In the genomic region with DNA sequence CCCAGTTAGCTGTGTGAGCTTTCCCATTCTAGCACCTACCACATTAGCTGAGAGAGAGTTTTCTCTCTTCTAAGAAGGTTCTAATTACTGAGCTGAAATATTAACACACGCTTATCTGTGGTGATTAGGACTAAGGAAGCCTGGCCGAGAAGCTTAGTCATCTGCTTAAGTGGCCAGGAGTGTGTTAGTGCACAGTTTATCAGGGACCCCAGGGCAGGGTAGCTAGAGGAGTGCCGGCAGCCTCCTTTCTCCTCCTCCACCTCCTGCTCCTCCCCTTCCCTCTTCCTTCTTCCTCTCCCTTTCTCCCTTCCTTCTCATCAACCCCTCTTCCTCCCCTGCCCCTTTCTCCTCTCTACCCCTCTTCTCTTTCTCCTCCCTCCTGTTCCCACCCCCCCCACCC, we compare ENCODE assay signal across 13 mouse cellular contexts. TPM values are rescaled to one million over a fixed set of nuclear protein-coding genes. Genes with fewer than 3 reads are reported as not detected.
A peak's percentile ranks its signal among the peaks of the same experiment; 100 is the strongest.
DNase-seq lines count a peak whose midpoint lies in the region; ATAC-seq and TF ChIP-seq lines count a peak whose summit lies in the region.
"Had no signal": no experiment of that assay in that cellular context is flagged by ENCODE, and none has a peak within 500 bp of the region (broad histone marks: within the 10 kb centered on the region; RNA-seq: fewer than 3 reads in every experiment).

No protein-coding gene starts in this region.

- H3K9ac ChIP-seq in heart, embryonic 13.5 days: peak overlapping the region; percentile 21; the same call in 1 of the 2 replicates
- H3K9ac ChIP-seq in midbrain, embryonic 13.5 days (replicated peaks): no peak overlapping the region
- no peak overlapping the region for H3K9ac ChIP-seq in midbrain, postnatal 0 days (replicated peaks; ENCODE audit: low read length, poor library complexity, severe bottlenecking)
- no peak overlapping the region for H3K9ac ChIP-seq in stomach, embryonic 15.5 days

- H3K4me2 ChIP-seq in heart, embryonic 13.5 days: no peak overlapping the region
- no peak overlapping the region for H3K4me2 ChIP-seq in midbrain, embryonic 13.5 days (replicated peaks)
- H3K4me2 ChIP-seq in midbrain, postnatal 0 days (ENCODE audit: low read depth, low read length, poor library complexity, severe bottlenecking): no peak overlapping the region
- H3K4me2 ChIP-seq in stomach, embryonic 15.5 days: no peak overlapping the region

- no peak; the same call in 1 of the 2 replicates for ATAC-seq in heart, embryonic 13.5 days (ENCODE audit: extremely low read depth, insufficient number of reproducible peaks, low FRiP score, low TSS enrichment)
- ATAC-seq in midbrain, embryonic 13.5 days: no peak; the same call in 1 of the 2 replicates
- no peak for ATAC-seq in midbrain, postnatal 0 days (ENCODE audit: low FRiP score)
- peak; percentile 62; the same call in 1 of the 2 replicates for ATAC-seq in stomach, embryonic 15.5 days (ENCODE audit: insufficient read depth, low FRiP score, low read depth)
- ATAC-seq: CD4-positive, CD25-positive, alpha-beta regulatory T cell, adult 4 months; inflammation-experienced regulatory T-cells, adult 6 months had no signal

- no peaks in the 10 kb centered on the region for H3K9me3 ChIP-seq in heart, embryonic 13.5 days
- no peaks in the 10 kb centered on the region for H3K9me3 ChIP-seq in midbrain, embryonic 13.5 days
- H3K9me3 ChIP-seq in midbrain, postnatal 0 days (ENCODE audit: low read length): no peaks in the 10 kb centered on the region
- no peaks in the 10 kb centered on the region for H3K9me3 ChIP-seq in limb, embryonic 10.5 days (replicated peaks)
- no peaks in the 10 kb centered on the region for H3K9me3 ChIP-seq in stomach, embryonic 15.5 days

- H3K36me3 ChIP-seq in heart, embryonic 13.5 days: peaks cover 4% of the 10 kb centered on the region; the same call in 1 of the 2 replicates
- H3K36me3 ChIP-seq in midbrain, embryonic 13.5 days: peaks cover 8% of the 10 kb centered on the region; the same call in 1 of the 2 replicates
- H3K36me3 ChIP-seq in midbrain, postnatal 0 days (ENCODE audit: insufficient read depth, low read length): no peaks in the 10 kb centered on the region
- peaks cover 28% of the 10 kb centered on the region for H3K36me3 ChIP-seq in limb, embryonic 10.5 days
- no peaks in the 10 kb centered on the region; the same call in 1 of the 2 replicates for H3K36me3 ChIP-seq in stomach, embryonic 15.5 days

- peaks cover 59% of the 10 kb centered on the region for H3K4me1 ChIP-seq in heart, embryonic 13.5 days
- H3K4me1 ChIP-seq in midbrain, embryonic 13.5 days (replicated peaks): peaks cover 32% of the 10 kb centered on the region
- H3K4me1 ChIP-seq in midbrain, postnatal 0 days (ENCODE audit: insufficient read depth, low read length): no peaks in the 10 kb centered on the region; the same call in 1 of the 2 replicates
- H3K4me1 ChIP-seq in limb, embryonic 10.5 days: peaks cover 26% of the 10 kb centered on the region
- peaks cover 37% of the 10 kb centered on the region for H3K4me1 ChIP-seq in stomach, embryonic 15.5 days

- intact Hi-C loops in heart, postnatal 14 days (cut with DNase I): no loop called here

- WGBS in heart, embryonic 13.5 days: 3% methylated on average over 3 of the region's 3 CpGs
- WGBS in midbrain, embryonic 13.5 days: 43% methylated on average over 3 of the region's 3 CpGs
- 33% methylated on average over 3 of the region's 3 CpGs for WGBS in midbrain, postnatal 0 days
- 33% methylated on average over 3 of the region's 3 CpGs for WGBS in limb, embryonic 10.5 days
- 18% methylated on average over 3 of the region's 3 CpGs for WGBS in stomach, embryonic 15.5 days

- H3K4me3 ChIP-seq in heart, embryonic 13.5 days: no peak overlapping the region
- no peak overlapping the region for H3K4me3 ChIP-seq in midbrain, embryonic 13.5 days (replicated peaks)
- H3K4me3 ChIP-seq in midbrain, postnatal 0 days (ENCODE audit: low read depth, low read length): no peak overlapping the region
- no peak overlapping the region for H3K4me3 ChIP-seq in limb, embryonic 10.5 days
- H3K4me3 ChIP-seq in stomach, embryonic 15.5 days (replicated peaks): no peak overlapping the region

- TF ChIP-seq CTCF in midbrain, postnatal 0 days (IDR thresholded peaks at IDR 0.05): no peak

- no peak overlapping the region; the same call in 1 of the 2 replicates for H3K27ac ChIP-seq in heart, embryonic 13.5 days (replicated peaks)
- H3K27ac ChIP-seq in midbrain, embryonic 13.5 days: peak overlapping the region; percentile 21; the same call in 1 of the 2 replicates
- H3K27ac ChIP-seq in midbrain, postnatal 0 days (ENCODE audit: low read depth, low read length): no peak overlapping the region
- H3K27ac ChIP-seq in limb, embryonic 10.5 days: peak overlapping the region; percentile 73
- H3K27ac ChIP-seq in stomach, embryonic 15.5 days: no peak overlapping the region

- no peak for DNase-seq in heart, postnatal 14 days
- no peak for DNase-seq in midbrain, postnatal 0 days (ENCODE audit: low spot score)
- no peak for DNase-seq in limb, embryonic 10.5 days (ENCODE audit: low spot score)
- DNase-seq in testis, postnatal 14 days (ENCODE audit: low spot score): no peak
- no peak for DNase-seq in adrenal gland, adult 18-20 months (ENCODE audit: low spot score in 2 of 2)
- DNase-seq: gastrocnemius, postnatal 25 days; right cerebral cortex, postnatal 14 days; thymus, adult 2 months had no signal

- H3K27me3 ChIP-seq in heart, embryonic 13.5 days (replicated peaks): no peaks in the 10 kb centered on the region
- no peaks in the 10 kb centered on the region for H3K27me3 ChIP-seq in midbrain, embryonic 13.5 days
- H3K27me3 ChIP-seq in midbrain, postnatal 0 days (ENCODE audit: insufficient read depth, low read length): no peaks in the 10 kb centered on the region
- H3K27me3 ChIP-seq in limb, embryonic 10.5 days (ENCODE audit: low read depth, poor library complexity, severe bottlenecking): no peaks in the 10 kb centered on the region
- H3K27me3 ChIP-seq in stomach, embryonic 15.5 days (replicated peaks): no peaks in the 10 kb centered on the region

RNA-seq across cellular contexts. Expression of gene Galnt2, which starts 19.1 kb away (rescaled TPM):
- polyA plus RNA-seq in heart, embryonic 13.5 days (2015; fragmentation: Nextera tagmentation; extraction: Ambion mirVana): 42.8 and 47.2 TPM in 2 replicates
- 10 to 100 TPM; 41.9 to 42.7 TPM for total RNA-seq in heart, postnatal 14 days (2021)
- 47.2 and 53.5 TPM in 2 replicates for polyA plus RNA-seq in midbrain, embryonic 13.5 days (2015; fragmentation: Nextera tagmentation; extraction: Ambion mirVana)
- total RNA-seq in midbrain, postnatal 0 days (2014; rRNA removed): 51.3 and 80.9 TPM in 2 replicates
- polyA plus RNA-seq in midbrain, postnatal 0 days (2015; fragmentation: Nextera tagmentation; extraction: Ambion mirVana): 65.4 and 66.4 TPM in 2 replicates
- polyA plus RNA-seq in limb, embryonic 10.5 days (2016; fragmentation: Nextera tagmentation; extraction: Ambion mirVana): 35.0 and 43.7 TPM in 2 replicates
- polyA plus RNA-seq in stomach, embryonic 15.5 days (2015; fragmentation: Nextera tagmentation; extraction: Ambion mirVana): 74.9 and 80.5 TPM in 2 replicates
- total RNA-seq in adrenal gland, adult 18-20 months (2021): 10 to 100 TPM; 54.3 to 63.6 TPM

Comparison
In these comparisons a context has a peak if more than half of its experiments do, and no peak if none do; other contexts are left out.
1. H3K27ac ChIP-seq: peak in midbrain, embryonic 13.5 days (single experiment) and limb, embryonic 10.5 days (single experiment); none in heart, embryonic 13.5 days (single experiment), midbrain, postnatal 0 days (single experiment) and stomach, embryonic 15.5 days (single experiment).